Mouse (Mus musculus) neural tube, embryonic 10.5 days (tissue): ENCODE measurements around the gene Skap2.

Experiments used
- DNase-seq: peaks from one replicate; pipeline ENCODE4 v3.0.0-alpha.2; 2017; ENCODE audit warnings: low spot score; ENCODE audit errors: extremely low spot score

The Skap2 gene

GRCm38 (mm10) chr6:51850030-51850817, 162.1 kb downstream of the Skap2 start:
- no peak for DNase-seq

- DNase-seq: no peak
Observed at GRCm38 (mm10) chr6:51849561-51849960, 162.8 kb downstream of the Skap2 start.

- no peak for DNase-seq
Observed at GRCm38 (mm10) chr6:51844106-51844505, 168.2 kb downstream of the Skap2 start.

GRCm38 (mm10) chr6:51843081-51843480, 169.3 kb downstream of the Skap2 start:
- DNase-seq: no peak

- no peak for DNase-seq
Observed at GRCm38 (mm10) chr6:51838177-51838576, 174.2 kb downstream of the Skap2 start.

GRCm38 (mm10) chr6:51833362-51833761, 179.0 kb downstream of the Skap2 start:
- DNase-seq: no peak

GRCm38 (mm10) chr6:51825621-51826021, 186.7 kb downstream of the Skap2 start:
- DNase-seq: no peak

GRCm38 (mm10) chr6:51824136-51824830, 188.1 kb downstream of the Skap2 start:
- DNase-seq: no peak

- DNase-seq: no peak
Observed at GRCm38 (mm10) chr6:51822049-51822448, 190.3 kb downstream of the Skap2 start.

GRCm38 (mm10) chr6:51820853-51821252, 191.5 kb downstream of the Skap2 start:
- no peak for DNase-seq

GRCm38 (mm10) chr6:51816892-51817621, 195.3 kb downstream of the Skap2 start:
- DNase-seq: no peak

GRCm38 (mm10) chr6:51810906-51811305, 201.4 kb downstream of the Skap2 start:
- DNase-seq: no peak

GRCm38 (mm10) chr6:51809164-51809824, 203.1 kb downstream of the Skap2 start:
- no peak for DNase-seq

GRCm38 (mm10) chr6:51808011-51808410, 204.3 kb downstream of the Skap2 start:
- no peak for DNase-seq
